Mouse (Mus musculus): ENCODE results near the gene Zfp120. TPM values are rescaled to one million over a fixed set of nuclear protein-coding genes. Genes with fewer than 3 reads are reported as not detected.
A peak's percentile ranks its signal among the peaks of the same experiment; 100 is the strongest.
"Not testable (repeated sequence)": the region's sequence is repeated elsewhere in the genome, so short reads cannot be mapped to it uniquely, and the experiment has no call there.

Zfp120 gene
- 8.5 and 9.1 TPM in 2 replicates for polyA plus RNA-seq (2015; fragmentation: Nextera tagmentation; extraction: Ambion mirVana)

DNA sequence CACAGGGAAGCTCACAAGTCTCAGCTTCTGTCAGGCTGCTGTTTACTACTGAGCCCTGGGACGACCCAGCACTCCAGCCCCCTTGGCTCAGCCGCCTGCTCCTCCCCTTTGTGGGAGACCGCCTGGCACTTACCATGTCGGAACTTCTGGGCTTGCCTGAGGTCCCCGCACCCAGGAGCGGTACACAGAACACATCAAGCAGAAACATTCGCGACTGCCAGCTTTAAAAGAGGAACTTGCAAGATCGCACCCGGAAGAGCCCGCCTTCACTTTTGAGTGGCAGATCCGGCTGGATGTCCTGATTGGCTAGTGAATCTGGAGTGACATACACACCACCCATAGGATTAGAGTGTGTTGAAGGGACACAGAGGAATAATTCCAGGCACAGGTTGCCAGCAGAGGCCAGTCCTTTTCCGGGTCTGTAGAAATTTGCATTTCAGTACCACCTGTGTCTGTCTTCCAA lies at the start of gene Zfp120:
Gene Zfp120 (minus strand): TSS at position 274 of the 463 bp plus-strand sequence.
- peak; percentile 93 for DNase-seq (ENCODE audit: low spot score)

DNA sequence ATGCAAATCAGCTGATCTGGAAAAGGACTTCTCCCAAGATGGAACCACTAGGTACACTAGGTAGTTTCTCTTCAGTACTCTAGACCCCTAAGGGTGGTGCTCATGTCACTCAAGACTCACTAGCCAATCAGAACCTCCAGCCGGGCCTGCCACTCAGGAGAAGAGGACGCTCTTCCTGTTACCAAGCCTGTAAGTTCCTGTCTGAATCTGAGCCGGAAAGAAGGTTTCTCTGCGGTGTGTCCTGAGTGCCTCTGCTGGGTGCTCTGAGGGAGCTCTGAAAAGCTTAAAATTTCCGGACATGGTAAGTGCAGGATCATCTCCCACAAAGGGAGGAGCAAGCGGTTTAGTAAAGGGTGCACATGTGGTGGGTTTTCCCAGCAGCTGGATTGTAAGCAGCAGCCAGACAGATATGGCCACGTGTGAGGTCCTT lies 45.1 kb upstream of the Zfp120 start, which contains the start of gene Gm14139:
Gene Gm14139 (plus strand): TSS at position 186 of the 430 bp plus-strand sequence.
- DNase-seq (ENCODE audit: low spot score): not testable (repeated sequence)

DNA sequence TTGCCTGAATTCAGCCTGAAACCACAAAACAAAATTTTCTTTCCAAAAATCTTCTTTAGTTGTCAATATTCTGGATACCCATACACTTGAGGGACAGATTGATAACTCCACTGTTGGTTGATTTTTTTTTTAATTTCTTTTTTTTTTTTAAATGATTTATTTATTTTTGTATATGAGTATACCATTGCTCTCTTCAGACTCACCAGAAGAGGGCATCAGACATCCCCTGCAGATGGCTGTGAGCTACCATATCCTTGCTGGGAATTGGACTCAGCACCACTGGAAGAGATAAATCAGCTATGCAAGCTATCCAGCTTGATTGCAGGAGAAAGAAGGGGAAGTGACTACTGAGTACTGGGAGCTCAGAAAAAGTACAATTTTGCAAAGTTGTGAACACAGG lies 44.5 kb upstream of the Zfp120 start:
- DNase-seq (ENCODE audit: low spot score): not testable (repeated sequence)

DNA sequence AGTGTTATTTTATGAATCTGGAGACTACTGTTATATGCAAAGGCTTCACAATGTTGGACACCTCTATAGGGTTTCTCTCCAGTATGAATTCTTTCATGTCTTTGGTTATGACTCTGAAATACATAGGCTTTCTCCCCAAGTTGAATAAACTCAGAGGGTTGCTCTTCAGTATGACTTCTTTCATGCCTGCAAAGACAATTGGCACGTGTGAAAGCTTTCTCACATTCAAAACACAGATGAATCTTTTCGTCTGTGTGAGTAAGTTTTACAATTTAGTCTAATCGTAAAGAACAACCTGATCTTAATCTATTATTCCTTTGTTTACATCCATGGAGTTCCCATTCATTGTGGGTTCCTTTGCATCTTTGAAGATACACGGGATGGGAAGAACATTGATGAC lies 43.1 kb upstream of the Zfp120 start, which contains the start of gene Gm10770:
Gene Gm10770 (minus strand): TSS at position 101 of the 400 bp plus-strand sequence.
- not testable (repeated sequence) for DNase-seq (ENCODE audit: low spot score)

DNA sequence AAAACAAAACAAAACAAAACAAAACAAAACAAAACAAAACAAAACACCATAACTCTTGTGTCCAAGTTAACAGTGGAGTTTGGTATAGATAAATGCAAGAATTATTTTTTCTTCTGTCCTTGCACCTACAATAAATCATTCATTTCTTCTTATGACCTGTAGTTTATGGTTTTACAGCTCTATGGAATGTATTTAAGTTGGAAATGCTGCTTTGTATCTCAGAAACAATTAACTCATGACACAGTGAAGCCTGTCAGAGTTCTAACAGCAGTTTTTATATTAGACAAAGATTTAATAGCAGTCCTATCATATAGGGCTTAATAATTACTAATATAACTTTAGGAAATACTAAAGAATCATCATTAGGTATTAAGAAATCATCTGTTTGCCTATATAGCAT lies 37.3 kb upstream of the Zfp120 start:
- DNase-seq (ENCODE audit: low spot score): no peak

DNA sequence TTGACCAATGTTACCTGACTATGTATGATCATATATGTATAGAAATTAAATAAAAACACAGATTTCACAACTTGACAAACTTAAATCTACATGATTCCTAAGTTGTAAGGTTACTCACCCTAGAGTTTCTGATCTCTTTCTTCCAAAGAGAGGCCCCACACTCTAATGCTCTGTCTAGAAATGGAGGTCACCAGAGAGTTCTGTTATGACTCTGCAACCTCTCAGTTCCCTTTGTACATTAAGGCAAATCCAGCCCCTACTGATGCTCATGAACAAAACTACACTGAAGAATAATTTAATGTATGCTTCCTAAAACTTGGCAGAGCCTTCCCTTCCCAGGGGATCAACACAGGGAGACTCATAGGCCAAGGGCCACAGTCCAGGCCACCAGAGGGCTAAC lies 30.2 kb upstream of the Zfp120 start:
- DNase-seq (ENCODE audit: low spot score): no peak

DNA sequence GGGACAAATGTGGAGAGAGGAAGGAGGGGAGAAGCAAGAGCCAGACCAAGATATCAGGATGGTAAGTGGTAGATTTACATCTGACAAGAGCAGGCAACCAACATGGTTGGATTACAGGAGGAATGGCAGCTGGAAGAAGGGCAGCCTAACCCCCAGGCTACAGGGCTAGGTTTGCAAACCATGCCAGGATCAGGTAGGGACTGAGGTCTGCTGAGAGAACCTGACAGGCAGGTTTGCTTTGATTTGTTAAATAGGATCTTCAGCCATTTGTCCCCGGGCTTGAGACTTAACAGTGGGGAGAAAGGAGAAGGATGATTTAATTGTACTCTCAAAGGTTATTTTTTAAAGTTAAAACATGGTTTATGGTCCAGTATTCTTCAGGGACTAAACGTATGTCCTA lies 3.7 kb downstream of the Zfp120 start:
- no peak for DNase-seq (ENCODE audit: low spot score)

DNA sequence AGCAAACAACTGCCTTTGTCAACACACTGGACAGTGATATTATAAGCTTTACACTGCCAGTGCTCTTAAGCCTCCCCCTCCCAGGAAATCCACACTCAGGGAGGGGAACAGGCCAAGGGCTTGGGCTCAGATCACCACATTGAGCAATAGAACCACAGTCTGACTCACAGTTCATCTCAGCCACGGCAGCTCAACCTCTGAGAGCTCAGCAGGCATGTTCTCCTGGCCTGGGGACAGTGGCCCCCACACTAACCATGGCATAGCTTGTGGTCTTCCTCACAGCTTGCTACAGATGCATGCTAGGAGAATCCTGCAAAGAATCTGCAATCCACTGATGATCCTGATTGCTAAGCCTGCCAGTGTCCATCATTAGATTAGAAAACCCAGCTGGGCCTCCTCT lies 4.5 kb downstream of the Zfp120 start:
- DNase-seq (ENCODE audit: low spot score): not testable (repeated sequence)

DNA sequence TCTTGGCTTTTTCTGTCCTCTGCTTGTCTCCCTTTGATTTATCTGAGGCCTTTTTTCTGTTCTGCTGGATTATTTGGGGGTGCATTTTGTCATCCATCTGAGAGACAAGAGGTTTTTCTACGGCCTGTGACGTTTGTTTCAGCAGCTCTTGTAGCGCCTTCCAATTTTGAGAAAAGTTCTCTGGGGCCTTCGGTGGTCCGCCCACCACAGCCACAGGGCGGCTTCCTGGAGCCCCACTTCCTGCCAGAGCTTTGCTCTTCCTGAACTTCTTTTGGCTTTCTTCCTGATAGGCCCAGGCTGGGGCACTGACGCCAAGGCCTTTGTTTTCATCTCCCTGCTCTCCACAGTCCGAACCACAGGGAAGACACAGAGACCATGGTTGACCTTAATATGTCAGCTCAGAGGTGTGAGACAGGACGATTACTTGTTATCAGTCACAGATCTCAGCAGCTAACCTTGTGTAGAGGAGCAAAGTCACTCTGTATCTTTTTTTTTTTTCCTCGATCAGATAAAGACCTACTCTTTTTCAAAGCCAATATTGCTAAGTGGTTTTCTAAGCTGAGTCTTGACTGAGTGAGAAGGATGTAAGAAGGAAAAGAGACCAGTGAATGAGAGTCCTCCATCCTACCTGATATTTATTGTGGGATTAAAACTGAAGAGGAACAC lies 25.1 kb downstream of the Zfp120 start:
- DNase-seq (ENCODE audit: low spot score): peak; percentile 33

DNA sequence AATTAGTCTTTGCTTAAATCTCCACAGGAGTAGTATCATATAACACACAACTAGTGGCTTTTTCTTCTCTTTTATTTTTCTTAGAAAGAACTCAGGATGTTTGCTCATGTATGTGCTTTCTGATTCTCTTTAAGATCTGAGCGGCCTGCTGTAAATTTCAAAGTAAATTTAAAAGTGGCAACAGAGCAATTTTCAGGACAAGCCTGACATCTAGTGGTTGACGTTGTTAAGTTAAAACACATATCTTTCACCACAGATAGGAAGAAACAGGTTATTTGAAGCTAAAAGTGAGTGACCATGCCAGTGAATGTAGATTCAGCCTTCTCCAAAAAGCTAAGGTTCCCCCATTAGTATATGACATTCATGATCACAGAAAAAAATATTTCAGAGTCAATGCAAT lies 36.9 kb downstream of the Zfp120 start:
- DNase-seq (ENCODE audit: low spot score): peak; percentile 51

Other genes with a start within 250 kb of the Zfp120 start
- not detected in 2 replicates for gene Gm10770, start 43.0 kb upstream of the Zfp120 start, polyA plus RNA-seq (2015; fragmentation: Nextera tagmentation; extraction: Ambion mirVana)
- gene Gm14139, start 45.0 kb upstream of the Zfp120 start, polyA plus RNA-seq (2015; fragmentation: Nextera tagmentation; extraction: Ambion mirVana): 0.18 and 0.51 TPM in 2 replicates
- gene Zfp937, start 81.4 kb upstream of the Zfp120 start, polyA plus RNA-seq (2015; fragmentation: Nextera tagmentation; extraction: Ambion mirVana): 2.7 and 2.9 TPM in 2 replicates
- 3.4 TPM in 2 replicates for gene Gm21994, start 118.9 kb upstream of the Zfp120 start, polyA plus RNA-seq (2015; fragmentation: Nextera tagmentation; extraction: Ambion mirVana)
- 0.04 TPM in 1 of 2 replicates, not detected in the other for gene Gm14124, start 120.8 kb upstream of the Zfp120 start, polyA plus RNA-seq (2015; fragmentation: Nextera tagmentation; extraction: Ambion mirVana)
- gene Gm10130, start 187.0 kb upstream of the Zfp120 start, polyA plus RNA-seq (2015; fragmentation: Nextera tagmentation; extraction: Ambion mirVana): 2.6 and 3.2 TPM in 2 replicates
- gene 3300002I08Rik, start 226.1 kb upstream of the Zfp120 start, polyA plus RNA-seq (2015; fragmentation: Nextera tagmentation; extraction: Ambion mirVana): 4.6 TPM in 2 replicates